Mouse (Mus musculus) thymus, postnatal 36 days (tissue): ENCODE data around the gene Rnf144a.

Experiments used
- DNase-seq, 2 experiments: peaks; one replicate each; pipeline ENCODE4 v3.0.0; 2022; ENCODE audit warnings: mixed read lengths in 2 of 2

The Rnf144a gene

GRCm38 (mm10) chr12:26408707-26409106 is 6.3 kb downstream of the Rnf144a start:
- no peak for DNase-seq

DNA sequence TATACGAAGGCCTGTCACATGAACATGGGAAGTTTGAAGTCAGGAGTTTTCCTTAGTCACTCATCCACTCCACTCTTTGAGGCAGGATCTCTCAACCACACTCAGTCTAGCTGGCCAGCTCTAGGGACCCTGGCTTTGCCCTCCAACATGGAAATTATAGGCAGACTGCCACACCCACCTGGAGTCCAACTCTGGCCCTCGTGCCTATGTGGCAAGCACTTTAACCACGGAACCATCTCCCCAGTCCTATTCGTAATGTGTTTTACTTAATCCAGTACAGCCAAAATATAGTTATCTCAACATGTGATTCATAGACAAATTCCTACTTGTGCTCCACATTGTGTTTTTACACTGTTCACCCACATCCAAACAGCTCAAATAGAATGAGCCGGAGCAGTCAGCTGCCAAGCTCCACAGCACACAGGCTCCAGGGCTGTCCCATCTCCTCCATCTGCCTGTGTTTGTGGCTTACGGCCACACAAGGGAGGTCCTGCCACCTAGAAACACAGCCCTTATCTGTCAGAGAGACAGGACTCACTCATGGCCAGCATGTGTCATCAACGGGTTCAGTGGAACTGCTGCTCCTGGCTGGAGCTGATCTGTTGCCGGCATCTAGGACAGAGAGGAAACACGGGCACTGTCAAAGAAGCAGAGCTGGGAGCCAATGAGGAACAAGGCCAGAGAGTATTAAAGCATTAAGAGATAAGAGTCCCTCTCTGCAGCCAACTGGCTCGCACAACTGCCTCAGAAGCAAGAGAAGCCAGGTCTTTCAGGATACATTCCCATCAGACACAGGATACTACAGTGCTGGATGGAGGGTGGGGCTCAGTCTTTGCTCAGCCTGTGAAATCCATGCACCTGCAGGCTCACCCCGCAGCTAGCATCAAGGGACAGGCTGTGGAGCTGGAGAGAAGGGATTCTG is 10.0 kb downstream of the Rnf144a start:
- DNase-seq, result no peak

- no peak for DNase-seq
Observed at GRCm38 (mm10) chr12:26403372-26404125, 11.5 kb downstream of the Rnf144a start.

DNA sequence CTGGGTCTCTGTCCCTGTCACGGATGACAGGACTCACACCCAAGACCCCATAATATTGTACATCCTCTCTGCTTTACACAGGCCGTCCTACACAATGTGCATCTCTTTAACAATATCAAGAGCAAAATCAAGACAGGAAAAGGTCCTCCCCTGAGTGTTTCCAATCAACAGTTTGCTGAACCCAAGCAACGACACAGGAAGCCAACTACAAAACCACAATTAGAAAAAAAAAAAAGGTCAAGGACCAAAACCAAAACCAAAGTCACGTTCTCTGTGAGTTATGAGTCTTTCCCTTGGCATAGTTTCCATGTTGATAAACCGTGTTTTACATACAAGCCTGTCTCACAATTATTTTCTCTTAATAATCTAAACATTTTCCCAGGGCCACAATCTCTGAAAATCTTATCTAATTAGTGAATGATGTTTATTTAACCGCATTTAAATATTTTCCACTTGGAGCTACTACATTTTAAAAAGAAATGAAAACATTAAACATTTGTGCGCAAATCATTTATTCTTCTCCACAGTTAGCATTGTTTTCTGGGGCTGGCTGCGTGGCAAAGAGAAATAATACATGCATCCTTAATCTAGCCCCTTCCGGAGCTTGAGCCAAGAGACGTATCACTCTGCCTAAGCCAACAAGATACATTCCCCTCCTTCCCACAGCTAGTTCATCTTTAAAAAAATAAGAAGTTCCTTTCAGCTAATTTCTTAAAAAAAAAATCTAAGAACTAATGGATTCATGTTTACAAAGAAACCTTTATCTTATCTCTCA is 13.2 kb downstream of the Rnf144a start:
- DNase-seq, result no peak

GRCm38 (mm10) chr12:26401254-26401653 is 13.8 kb downstream of the Rnf144a start:
- no peak for DNase-seq

GRCm38 (mm10) chr12:26400762-26401161 is 14.3 kb downstream of the Rnf144a start:
- no peak for DNase-seq

GRCm38 (mm10) chr12:26399391-26399790 is 15.7 kb downstream of the Rnf144a start:
- no peak for DNase-seq

DNA sequence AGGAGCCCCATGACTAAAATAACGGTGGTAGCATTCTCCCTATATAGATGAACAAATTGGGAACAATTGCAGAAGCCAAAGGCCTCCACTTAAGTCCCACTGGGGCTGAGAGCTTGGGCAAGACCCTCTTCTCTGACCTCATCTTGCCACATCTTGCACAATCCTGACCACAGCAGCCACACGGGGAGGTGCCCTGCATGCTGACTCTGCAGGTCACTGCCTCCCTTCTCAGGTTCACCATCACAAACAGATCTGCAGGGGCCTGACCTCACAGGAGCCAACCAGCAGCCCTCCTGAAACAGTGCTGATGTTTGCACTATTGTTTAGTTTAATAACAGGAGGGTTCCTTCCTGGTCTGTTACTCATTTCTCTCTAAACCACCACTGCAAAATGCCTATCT is 16.5 kb downstream of the Rnf144a start:
- DNase-seq, result no peak

GRCm38 (mm10) chr12:26394485-26395470 is 20.3 kb downstream of the Rnf144a start:
- no peak for DNase-seq

DNA sequence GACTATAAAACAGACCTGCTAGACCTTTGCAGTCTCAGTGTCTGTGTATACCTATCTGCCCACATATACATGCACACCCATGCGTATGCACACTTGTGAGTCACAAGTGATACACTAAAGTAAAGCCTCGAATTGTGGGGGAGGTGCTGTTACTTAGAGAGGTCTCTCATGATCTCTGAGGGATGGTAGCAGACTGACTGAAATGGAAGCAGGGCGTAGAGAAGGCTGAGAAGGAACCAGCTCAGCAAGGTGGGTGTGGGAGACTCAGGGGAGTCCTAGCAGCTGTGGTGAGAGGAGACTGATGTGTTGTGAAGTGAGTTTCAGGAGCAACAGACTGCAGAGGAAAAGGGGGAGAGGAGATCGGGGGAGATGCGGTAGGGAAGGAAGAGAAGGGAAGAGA is 21.8 kb downstream of the Rnf144a start:
- DNase-seq, result no peak

GRCm38 (mm10) chr12:26391162-26391561 is 23.9 kb downstream of the Rnf144a start:
- DNase-seq, result no peak

GRCm38 (mm10) chr12:26387523-26387922 is 27.5 kb downstream of the Rnf144a start:
- no peak for DNase-seq

- no peak for DNase-seq
Observed at GRCm38 (mm10) chr12:26386947-26387346, 28.1 kb downstream of the Rnf144a start.

DNA sequence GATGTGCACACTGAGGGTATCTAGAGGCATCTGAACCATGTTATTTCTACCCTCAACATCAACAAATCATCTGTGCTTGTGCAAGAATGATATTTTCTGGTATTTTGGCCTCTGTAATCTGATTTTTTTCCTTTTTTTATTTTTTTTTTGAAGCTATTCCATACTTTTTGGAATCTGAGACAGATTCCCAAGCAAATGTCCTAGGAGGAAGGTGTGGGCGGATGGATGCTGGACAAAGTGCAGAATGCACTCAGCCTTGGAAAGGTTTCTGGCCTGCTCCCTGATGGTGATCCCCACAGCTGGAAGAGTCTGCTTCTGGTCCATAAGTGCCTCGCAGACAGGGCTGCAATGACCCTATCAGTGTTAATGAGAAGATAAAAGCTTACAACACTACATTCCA is 28.9 kb downstream of the Rnf144a start:
- DNase-seq, result no peak

GRCm38 (mm10) chr12:26385735-26386134 is 29.3 kb downstream of the Rnf144a start:
- no peak for DNase-seq

DNA sequence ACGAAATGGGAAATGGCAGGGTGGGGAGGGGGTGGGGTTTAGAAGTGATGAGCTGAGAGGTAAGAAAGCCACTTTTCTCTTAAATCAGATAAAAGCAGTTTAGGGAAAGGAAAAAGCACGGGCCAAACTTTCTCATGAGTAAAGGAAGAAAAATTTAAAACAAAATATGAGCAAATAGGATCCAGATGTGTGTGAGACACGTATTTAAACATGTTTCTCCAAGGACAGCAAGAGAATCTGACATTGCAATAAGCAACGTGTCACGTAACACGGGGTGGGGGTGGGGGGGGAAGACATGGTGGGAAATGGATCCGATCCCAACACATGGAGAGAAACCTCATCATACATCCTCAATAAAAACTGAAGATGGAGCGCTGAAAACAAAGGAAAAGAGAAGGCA is 33.3 kb downstream of the Rnf144a start:
- no peak for DNase-seq

- DNase-seq, result no peak
Observed at GRCm38 (mm10) chr12:26379797-26380196, 35.3 kb downstream of the Rnf144a start.

GRCm38 (mm10) chr12:26377691-26378090 is 37.4 kb downstream of the Rnf144a start:
- DNase-seq, result no peak

- no peak for DNase-seq
Observed at GRCm38 (mm10) chr12:26376541-26377323, 38.3 kb downstream of the Rnf144a start.

- no peak for DNase-seq
Observed at GRCm38 (mm10) chr12:26373721-26374120, 41.3 kb downstream of the Rnf144a start.

DNA sequence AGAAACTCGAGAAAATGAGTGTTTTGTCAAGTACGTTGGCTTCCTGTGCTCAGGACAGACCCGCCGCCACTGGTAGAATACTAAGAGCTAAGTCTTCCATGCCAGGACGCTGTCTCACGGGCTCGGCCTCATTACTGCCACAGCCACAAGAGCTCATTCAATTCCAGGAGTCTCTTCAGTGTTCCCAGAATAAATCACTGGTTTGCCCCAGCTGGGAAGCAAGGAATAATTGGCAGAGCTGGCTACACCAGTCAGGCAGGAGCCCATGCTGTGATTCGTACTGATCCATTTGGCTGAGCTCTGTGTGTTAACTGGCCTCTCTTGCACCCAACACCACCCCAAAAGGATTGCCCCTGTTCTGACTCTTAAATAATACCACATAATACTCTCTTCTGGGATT is 45.0 kb downstream of the Rnf144a start:
- DNase-seq, result no peak
